Mouse (Mus musculus) stomach, embryonic 14.5 days (tissue): Measurements from ENCODE around the gene Nlrp4b. TPM values are rescaled to one million over a fixed set of nuclear protein-coding genes. Genes with fewer than 3 reads are reported as not detected.
"Not testable (repeated sequence)": the region's sequence is repeated elsewhere in the genome, so short reads cannot be mapped to it uniquely, and the experiment has no call there.

ENCODE experiments used
- ATAC-seq: fragments of 200-750 bp; cut with Nextera tagmentation; 2 replicates; pipeline ENCODE4 v1.8.0; 2017; ENCODE audit warnings: low read depth, moderate TSS enrichment; ENCODE audit not compliant: insufficient number of reproducible peaks, insufficient read depth, low FRiP score
- H3K27ac ChIP-seq: fragments of 300-500 bp; sonication (generic); 2 replicates; pipeline ENCODE4 v1.5.1; 2014; ENCODE audit warnings: mild to moderate bottlenecking, low read length, moderate library complexity, mixed read lengths
- H3K27me3 ChIP-seq: fragments of 300-500 bp; sonication (generic); 2 replicates; pipeline ENCODE4 v1.6.1; 2014; ENCODE audit warnings: low read length, control low read depth, mixed read lengths; ENCODE audit not compliant: control insufficient read depth, insufficient read depth
- H3K36me3 ChIP-seq: fragments of 300-500 bp; sonication (generic); 2 replicates; pipeline ENCODE4 v1.6.1; 2014; ENCODE audit warnings: mild to moderate bottlenecking, control low read depth, low read length, moderate library complexity, mixed read lengths; ENCODE audit not compliant: control insufficient read depth, insufficient read depth
- H3K4me1 ChIP-seq: fragments of 300-500 bp; sonication (generic); 2 replicates; pipeline ENCODE4 v1.6.1; 2014; ENCODE audit warnings: low read length, control low read depth, mixed read lengths; ENCODE audit not compliant: control insufficient read depth, insufficient read depth
- H3K4me2 ChIP-seq: fragments of 300-500 bp; sonication (generic); replicated peaks from 2 replicates; pipeline ENCODE4 v1.6.1; 2014; ENCODE audit warnings: low read depth, low read length, control low read depth
- H3K4me3 ChIP-seq: fragments of 300-500 bp; sonication (generic); 2 replicates; pipeline ENCODE4 v1.5.1; 2014; ENCODE audit warnings: low read depth, low read length, control low read depth
- H3K9ac ChIP-seq: fragments of 300-500 bp; sonication (generic); replicated peaks from 2 replicates; pipeline ENCODE4 v1.6.1; 2014; ENCODE audit warnings: low read depth, mild to moderate bottlenecking, control low read depth, low read length, moderate library complexity, mixed read lengths
- H3K9me3 ChIP-seq: fragments of 300-500 bp; sonication (generic); 2 replicates; pipeline ENCODE4 v1.6.1; 2016; ENCODE audit warnings: low read depth, low read length, control low read depth; ENCODE audit not compliant: control insufficient read depth
- WGBS: fragments of 180-500 bp; shearing (Covaris S2); extraction: QIAGEN DNeasy Blood & Tissue Kit; methylation state at CpG from one replicate; pipeline ENCODE4 v1.1.7; 2014; 5-methylcytosine and 5-hydroxymethylcytosine counted together
- polyA plus RNA-seq: library from polyadenylated mRNA; unstranded; fragments of >200 nt; fragmentation: Nextera tagmentation; extraction: Ambion mirVana; gene quantifications from 2 replicates; pipeline ENCODE4 v1.2.1, GENCODE M21; 2014

Nlrp4b gene
- not detected in 2 replicates for polyA plus RNA-seq

GRCm38 (mm10) chr7:10687489-10687888 is at the start of gene Nlrp4b:
Gene Nlrp4b (plus strand): TSS chr7:10687789.
- no peak within 1 kb of the TSS for H3K4me2 ChIP-seq
- H3K27ac ChIP-seq = no peak within 1 kb of the TSS
- H3K9ac ChIP-seq = no peak within 1 kb of the TSS
- ATAC-seq = no peak
- H3K27me3 ChIP-seq = no peaks in the 10 kb centered on the region
- H3K4me1 ChIP-seq = no peaks in the 10 kb centered on the region
- no peaks in the 10 kb centered on the region for H3K36me3 ChIP-seq
- no peak within 1 kb of the TSS for H3K4me3 ChIP-seq
- WGBS = 83% methylated on average over 1 of the region's 1 CpGs
- H3K9me3 ChIP-seq = peaks cover 7% of the 10 kb centered on the region; the same call in 1 of the 2 replicates

- no peak within 1 kb of the TSS for H3K4me3 ChIP-seq
- no peaks in the 10 kb centered on the region for H3K4me1 ChIP-seq
- H3K27ac ChIP-seq = no peak within 1 kb of the TSS
- H3K9me3 ChIP-seq = no peaks in the 10 kb centered on the region
- no peak within 1 kb of the TSS for H3K9ac ChIP-seq
- no peaks in the 10 kb centered on the region for H3K36me3 ChIP-seq
- no peak for ATAC-seq
- H3K27me3 ChIP-seq = no peaks in the 10 kb centered on the region
- H3K4me2 ChIP-seq = no peak within 1 kb of the TSS
These were observed 66.7 kb downstream of the Nlrp4b start, which contains the start of gene Vmn1r71 for GRCm38 (mm10) chr7:10754264-10754663. Gene Vmn1r71 (minus strand): TSS chr7:10754364.

- H3K27ac ChIP-seq, H3K4me3 ChIP-seq, H3K4me1 ChIP-seq, H3K9ac ChIP-seq, ATAC-seq, H3K9me3 ChIP-seq, H3K36me3 ChIP-seq, H3K4me2 ChIP-seq, H3K27me3 ChIP-seq: not testable (repeated sequence)
These were observed 70.0 kb downstream of the Nlrp4b start for GRCm38 (mm10) chr7:10757551-10757950.

Other genes starting within 250 kb of the Nlrp4b start
- not detected in 2 replicates for gene Vmn1r67, start 244.5 kb upstream of the Nlrp4b start, polyA plus RNA-seq
- 14.3 and 14.4 TPM in 2 replicates for gene Zik1, start 192.4 kb upstream of the Nlrp4b start, polyA plus RNA-seq
- not detected in 2 replicates for gene Vmn1r68, start 129.3 kb upstream of the Nlrp4b start, polyA plus RNA-seq
- not detected in 2 replicates for gene Vmn1r69, start 74.1 kb upstream of the Nlrp4b start, polyA plus RNA-seq
- not detected in 2 replicates for gene Vmn1r70, start 56.3 kb upstream of the Nlrp4b start, polyA plus RNA-seq
- not detected in 2 replicates for gene Vmn1r71, start 66.6 kb downstream of the Nlrp4b start, polyA plus RNA-seq
- gene Zscan4b, start 217.3 kb downstream of the Nlrp4b start, polyA plus RNA-seq = not detected in 2 replicates